Mouse (Mus musculus): ENCODE measurements at regions not wholly inside any gene's neighbourhood (a gene's known extent, or its start where the extent isn't known, plus 50 kb on each side); places are given as distances from the start of the nearest gene placed in this dataset.

- Histone ChIP-seq H3K27me3 (ENCODE audit: low read depth, poor library complexity, severe bottlenecking) (no peaks in the 10 kb centered on the region), H3K4me3 (no peak overlapping the region), H3K4me1 (peaks cover 4% of the 10 kb centered on the region; the same call in 1 of the 2 replicates), H3K27ac (replicated peaks) (no peak overlapping the region), H3K36me3 (no peaks in the 10 kb centered on the region), H3K9me3 (replicated peaks) (no peaks in the 10 kb centered on the region)
- WGBS: 63% methylated on average over 4 of the region's 4 CpGs
- no peak for DNase-seq (ENCODE audit: low spot score)
These were observed 197.0 kb upstream of the Adamts9 start for GRCm38 (mm10) chr6:93140331-93140731.

- no peak overlapping the region for H3K27ac ChIP-seq (replicated peaks)
- H3K27me3 ChIP-seq (ENCODE audit: low read depth, poor library complexity, severe bottlenecking): peaks cover 14% of the 10 kb centered on the region
- 88% methylated on average over 5 of the region's 5 CpGs for WGBS
- no peak overlapping the region for H3K4me3 ChIP-seq
- H3K36me3 ChIP-seq: no peaks in the 10 kb centered on the region
- no peak for DNase-seq (ENCODE audit: low spot score)
- no peaks in the 10 kb centered on the region for H3K9me3 ChIP-seq (replicated peaks)
- peaks cover 7% of the 10 kb centered on the region for H3K4me1 ChIP-seq
These were observed 190.6 kb upstream of the Adamts9 start for GRCm38 (mm10) chr6:93133940-93134339.

- Histone ChIP-seq H3K27me3 (ENCODE audit: low read depth, poor library complexity, severe bottlenecking) (peaks cover 17% of the 10 kb centered on the region), H3K36me3 (no peaks in the 10 kb centered on the region), H3K27ac (replicated peaks) (no peak overlapping the region), H3K4me1 (peaks cover 7% of the 10 kb centered on the region), H3K9me3 (replicated peaks) (no peaks in the 10 kb centered on the region), H3K4me3 (no peak overlapping the region)
- no peak for DNase-seq (ENCODE audit: low spot score)
- 37% methylated on average over 4 of the region's 4 CpGs for WGBS
These were observed 187.8 kb upstream of the Adamts9 start for GRCm38 (mm10) chr6:93130946-93131685.

- H3K27ac ChIP-seq (replicated peaks): no peak overlapping the region
- peak; percentile 4 for DNase-seq (ENCODE audit: low spot score)
- WGBS: 91% methylated on average over 12 of the region's 12 CpGs
- H3K27me3 ChIP-seq (ENCODE audit: low read depth, poor library complexity, severe bottlenecking): no peaks in the 10 kb centered on the region
- no peaks in the 10 kb centered on the region for H3K4me1 ChIP-seq
- no peak overlapping the region for H3K4me3 ChIP-seq
- no peaks in the 10 kb centered on the region for H3K9me3 ChIP-seq (replicated peaks)
- no peaks in the 10 kb centered on the region for H3K36me3 ChIP-seq
These were observed 176.2 kb upstream of the Adamts9 start for GRCm38 (mm10) chr6:93119482-93119881.

GRCm38 (mm10) chr6:93113361-93113760, 170.1 kb upstream of the Adamts9 start:
- WGBS: 84% methylated on average over 3 of the region's 3 CpGs
- no peaks in the 10 kb centered on the region for H3K27me3 ChIP-seq (ENCODE audit: low read depth, poor library complexity, severe bottlenecking)

GRCm38 (mm10) chr6:93094730-93095360, 151.6 kb upstream of the Adamts9 start:
- no peaks in the 10 kb centered on the region for H3K36me3 ChIP-seq
- peaks cover 18% of the 10 kb centered on the region for H3K4me1 ChIP-seq
- DNase-seq (ENCODE audit: low spot score): peak; percentile 20
- H3K4me3 ChIP-seq: no peak overlapping the region
- WGBS: 12% methylated on average over 5 of the region's 5 CpGs
- no peaks in the 10 kb centered on the region for H3K9me3 ChIP-seq (replicated peaks)
- H3K27ac ChIP-seq (replicated peaks): no peak overlapping the region
- H3K27me3 ChIP-seq (ENCODE audit: low read depth, poor library complexity, severe bottlenecking): peaks cover 79% of the 10 kb centered on the region

More at GRCm38 (mm10) chr6:93113361-93113760, 170.1 kb upstream of the Adamts9 start:
- H3K36me3 ChIP-seq: no peaks in the 10 kb centered on the region
- no peak overlapping the region for H3K27ac ChIP-seq (replicated peaks)
- no peak overlapping the region for H3K4me3 ChIP-seq
- no peaks in the 10 kb centered on the region for H3K9me3 ChIP-seq (replicated peaks)
- no peaks in the 10 kb centered on the region for H3K4me1 ChIP-seq
- DNase-seq (ENCODE audit: low spot score): no peak

- Histone ChIP-seq H3K27me3 (ENCODE audit: low read depth, poor library complexity, severe bottlenecking) (peaks cover 84% of the 10 kb centered on the region), H3K36me3 (no peaks in the 10 kb centered on the region), H3K4me1 (peaks cover 18% of the 10 kb centered on the region), H3K4me3 (no peak overlapping the region), H3K9me3 (replicated peaks) (no peaks in the 10 kb centered on the region), H3K27ac (replicated peaks) (no peak overlapping the region)
- no peak for DNase-seq (ENCODE audit: low spot score)
- WGBS: 82% methylated on average over 2 of the region's 2 CpGs
These were observed 150.5 kb upstream of the Adamts9 start for GRCm38 (mm10) chr6:93093770-93094169.

GRCm38 (mm10) chr6:93087329-93087728, 144.0 kb upstream of the Adamts9 start:
- H3K36me3 ChIP-seq: no peaks in the 10 kb centered on the region
- H3K4me3 ChIP-seq: no peak overlapping the region

GRCm38 (mm10) chr6:93084286-93084685, 141.0 kb upstream of the Adamts9 start:
- Histone ChIP-seq H3K4me1 (peaks cover 9% of the 10 kb centered on the region), H3K27me3 (ENCODE audit: low read depth, poor library complexity, severe bottlenecking) (peaks cover 26% of the 10 kb centered on the region), H3K9me3 (replicated peaks) (no peaks in the 10 kb centered on the region), H3K27ac (replicated peaks) (no peak overlapping the region), H3K4me3 (no peak overlapping the region), H3K36me3 (no peaks in the 10 kb centered on the region)
- DNase-seq (ENCODE audit: low spot score): no peak
- 93% methylated on average over 1 of the region's 1 CpGs for WGBS

More at GRCm38 (mm10) chr6:93087329-93087728, 144.0 kb upstream of the Adamts9 start:
- H3K9me3 ChIP-seq (replicated peaks): no peaks in the 10 kb centered on the region
- WGBS: 87% methylated on average over 2 of the region's 2 CpGs
- H3K27me3 ChIP-seq (ENCODE audit: low read depth, poor library complexity, severe bottlenecking): peaks cover 56% of the 10 kb centered on the region
- peaks cover 9% of the 10 kb centered on the region for H3K4me1 ChIP-seq
- no peak for DNase-seq (ENCODE audit: low spot score)
- no peak overlapping the region for H3K27ac ChIP-seq (replicated peaks)

GRCm38 (mm10) chr6:93083716-93084115, 140.4 kb upstream of the Adamts9 start:
- WGBS: 92% methylated on average over 6 of the region's 6 CpGs
- DNase-seq (ENCODE audit: low spot score): no peak
- Histone ChIP-seq H3K27me3 (ENCODE audit: low read depth, poor library complexity, severe bottlenecking) (peaks cover 20% of the 10 kb centered on the region), H3K27ac (replicated peaks) (no peak overlapping the region), H3K4me3 (no peak overlapping the region), H3K9me3 (replicated peaks) (no peaks in the 10 kb centered on the region), H3K36me3 (no peaks in the 10 kb centered on the region), H3K4me1 (peaks cover 9% of the 10 kb centered on the region)

GRCm38 (mm10) chr6:93082205-93082604, 138.9 kb upstream of the Adamts9 start:
- H3K27me3 ChIP-seq (ENCODE audit: low read depth, poor library complexity, severe bottlenecking): peaks cover 7% of the 10 kb centered on the region; the same call in 1 of the 2 replicates
- H3K4me3 ChIP-seq: no peak overlapping the region
- H3K4me1 ChIP-seq: peaks cover 9% of the 10 kb centered on the region
- H3K27ac ChIP-seq (replicated peaks): no peak overlapping the region
- no peaks in the 10 kb centered on the region for H3K36me3 ChIP-seq
- WGBS: 80% methylated on average over 4 of the region's 4 CpGs
- no peak for DNase-seq (ENCODE audit: low spot score)
- no peaks in the 10 kb centered on the region for H3K9me3 ChIP-seq (replicated peaks)

- WGBS: 92% methylated on average over 1 of the region's 1 CpGs
- Histone ChIP-seq H3K27me3 (ENCODE audit: low read depth, poor library complexity, severe bottlenecking) (no peaks in the 10 kb centered on the region), H3K9me3 (replicated peaks) (no peaks in the 10 kb centered on the region), H3K4me1 (no peaks in the 10 kb centered on the region), H3K27ac (replicated peaks) (no peak overlapping the region), H3K4me3 (no peak overlapping the region), H3K36me3 (no peaks in the 10 kb centered on the region)
- no peak for DNase-seq (ENCODE audit: low spot score)
These were observed 133.4 kb upstream of the Adamts9 start for GRCm38 (mm10) chr6:93076681-93077080.

- no peak overlapping the region for H3K4me3 ChIP-seq
- no peaks in the 10 kb centered on the region for H3K36me3 ChIP-seq
- WGBS: 80% methylated on average over 5 of the region's 5 CpGs
- H3K27me3 ChIP-seq (ENCODE audit: low read depth, poor library complexity, severe bottlenecking): no peaks in the 10 kb centered on the region
- DNase-seq (ENCODE audit: low spot score): no peak
- H3K9me3 ChIP-seq (replicated peaks): no peaks in the 10 kb centered on the region
- no peaks in the 10 kb centered on the region for H3K4me1 ChIP-seq
- no peak overlapping the region for H3K27ac ChIP-seq (replicated peaks)
These were observed 132.6 kb upstream of the Adamts9 start for GRCm38 (mm10) chr6:93075867-93076266.
